Mouse (Mus musculus): Measurements from ENCODE around the gene Dnah11. TPM values are rescaled to one million over a fixed set of nuclear protein-coding genes. Genes with fewer than 3 reads are reported as not detected.

Dnah11 gene
- polyA plus RNA-seq, 1 experiment from 2014 or later: 0.04 TPM

- WGBS: 35% methylated on average over 6 of the region's 6 CpGs
- Histone ChIP-seq H3K9me3 (no peaks in the 10 kb centered on the region), H3K4me3 (no peak overlapping the region), H3K27me3 (no peaks in the 10 kb centered on the region), H3K4me2 (replicated peaks) (no peak overlapping the region), H3K27ac (no peak overlapping the region), H3K4me1 (no peaks in the 10 kb centered on the region), H3K9ac (no peak overlapping the region), H3K36me3 (no peaks in the 10 kb centered on the region)
- ATAC-seq (ENCODE audit: insufficient number of reproducible peaks, insufficient read depth, low FRiP score, low TSS enrichment): no peak
Measured at GRCm38 (mm10) chr12:117853316-117853715, 345.5 kb downstream of the Dnah11 start.

- Histone ChIP-seq H3K4me2 (replicated peaks) (no peak overlapping the region), H3K9ac (no peak overlapping the region), H3K9me3 (no peaks in the 10 kb centered on the region), H3K36me3 (no peaks in the 10 kb centered on the region), H3K4me3 (no peak overlapping the region), H3K4me1 (no peaks in the 10 kb centered on the region), H3K27ac (no peak overlapping the region), H3K27me3 (no peaks in the 10 kb centered on the region)
- 51% methylated on average over 10 of the region's 10 CpGs for WGBS
- ATAC-seq (ENCODE audit: insufficient number of reproducible peaks, insufficient read depth, low FRiP score, low TSS enrichment): no peak
Measured at GRCm38 (mm10) chr12:117850472-117850871, 348.4 kb downstream of the Dnah11 start.

- 0 out of 2 replicates have a peak, but pooled peaks cover 6% of the 10 kb centered on the region for H3K4me1 ChIP-seq
- 92% methylated on average over 6 of the region's 6 CpGs for WGBS
- no peak overlapping the region for H3K27ac ChIP-seq
- H3K4me2 ChIP-seq (replicated peaks): no peak overlapping the region
- H3K27me3 ChIP-seq: no peaks in the 10 kb centered on the region
- H3K9ac ChIP-seq: no peak overlapping the region
- H3K4me3 ChIP-seq: no peak overlapping the region
- no peak for ATAC-seq (ENCODE audit: insufficient number of reproducible peaks, insufficient read depth, low FRiP score, low TSS enrichment)
- no peaks in the 10 kb centered on the region for H3K36me3 ChIP-seq
- H3K9me3 ChIP-seq: no peaks in the 10 kb centered on the region
Measured at GRCm38 (mm10) chr12:117848621-117849020, 350.2 kb downstream of the Dnah11 start.

GRCm38 (mm10) chr12:117844917-117845316 is 353.9 kb downstream of the Dnah11 start:
- H3K4me1 ChIP-seq: 0 out of 2 replicates have a peak, but pooled peaks cover 6% of the 10 kb centered on the region
- no peaks in the 10 kb centered on the region for H3K9me3 ChIP-seq
- ATAC-seq (ENCODE audit: insufficient number of reproducible peaks, insufficient read depth, low FRiP score, low TSS enrichment): no peak
- H3K27me3 ChIP-seq: no peaks in the 10 kb centered on the region
- peak overlapping the region; percentile 75 for H3K4me2 ChIP-seq (replicated peaks)
- 17% methylated on average over 2 of the region's 2 CpGs for WGBS
- no peaks in the 10 kb centered on the region for H3K36me3 ChIP-seq
- H3K9ac ChIP-seq: no peak overlapping the region; the same call in 1 of the 2 replicates
- no peak overlapping the region for H3K27ac ChIP-seq
- H3K4me3 ChIP-seq: peak overlapping the region; percentile 76

- WGBS: under 1% methylated on average over 15 of the region's 15 CpGs
- Histone ChIP-seq H3K27ac (peak overlapping the region; percentile 90; the same call in 1 of the 2 replicates), H3K4me1 (0 out of 2 replicates have a peak, but pooled peaks cover 6% of the 10 kb centered on the region), H3K36me3 (no peaks in the 10 kb centered on the region), H3K9ac (peak overlapping the region; percentile 81), H3K4me2 (replicated peaks) (peak overlapping the region; percentile 75), H3K9me3 (no peaks in the 10 kb centered on the region), H3K27me3 (no peaks in the 10 kb centered on the region), H3K4me3 (peak overlapping the region; percentile 76)
- peak; percentile 79 for ATAC-seq (ENCODE audit: insufficient number of reproducible peaks, insufficient read depth, low FRiP score, low TSS enrichment)
Measured at GRCm38 (mm10) chr12:117844075-117844408, 354.8 kb downstream of the Dnah11 start.

GRCm38 (mm10) chr12:117843302-117844074 is 355.4 kb downstream of the Dnah11 start:
- peak; percentile 94 for ATAC-seq (ENCODE audit: insufficient number of reproducible peaks, insufficient read depth, low FRiP score, low TSS enrichment)

GRCm38 (mm10) chr12:117842676-117843075 is 356.2 kb downstream of the Dnah11 start:
- no peak overlapping the region for H3K4me3 ChIP-seq
- H3K27ac ChIP-seq: no peak overlapping the region
- WGBS: 76% methylated on average over 1 of the region's 1 CpGs
- H3K4me1 ChIP-seq: 0 out of 2 replicates have a peak, but pooled peaks cover 6% of the 10 kb centered on the region
- no peaks in the 10 kb centered on the region for H3K9me3 ChIP-seq
- H3K4me2 ChIP-seq (replicated peaks): no peak overlapping the region; the same call in 1 of the 2 replicates
- no peaks in the 10 kb centered on the region for H3K27me3 ChIP-seq
- H3K9ac ChIP-seq: no peak overlapping the region
- ATAC-seq (ENCODE audit: insufficient number of reproducible peaks, insufficient read depth, low FRiP score, low TSS enrichment): no peak
- no peaks in the 10 kb centered on the region for H3K36me3 ChIP-seq

More at GRCm38 (mm10) chr12:117843302-117844074, 355.4 kb downstream of the Dnah11 start:
- Histone ChIP-seq H3K4me3 (peak overlapping the region; percentile 76), H3K27ac (peak overlapping the region; percentile 90), H3K4me2 (replicated peaks) (peak overlapping the region; percentile 75), H3K4me1 (0 out of 2 replicates have a peak, but pooled peaks cover 6% of the 10 kb centered on the region), H3K36me3 (no peaks in the 10 kb centered on the region), H3K9me3 (no peaks in the 10 kb centered on the region), H3K9ac (peak overlapping the region; percentile 81), H3K27me3 (no peaks in the 10 kb centered on the region)
- WGBS: under 1% methylated on average over 75 of the region's 75 CpGs

GRCm38 (mm10) chr12:117840705-117841104 is 358.1 kb downstream of the Dnah11 start:
- Histone ChIP-seq H3K4me1 (0 out of 2 replicates have a peak, but pooled peaks cover 6% of the 10 kb centered on the region), H3K27ac (no peak overlapping the region), H3K9me3 (no peaks in the 10 kb centered on the region), H3K9ac (no peak overlapping the region), H3K4me2 (replicated peaks) (no peak overlapping the region), H3K36me3 (no peaks in the 10 kb centered on the region), H3K4me3 (no peak overlapping the region), H3K27me3 (no peaks in the 10 kb centered on the region)
- WGBS: 82% methylated on average over 1 of the region's 1 CpGs
- no peak for ATAC-seq (ENCODE audit: insufficient number of reproducible peaks, insufficient read depth, low FRiP score, low TSS enrichment)

GRCm38 (mm10) chr12:117837376-117837775 is 361.5 kb downstream of the Dnah11 start:
- WGBS: 88% methylated on average over 4 of the region's 4 CpGs
- H3K9me3 ChIP-seq: no peaks in the 10 kb centered on the region
- no peak for ATAC-seq (ENCODE audit: insufficient number of reproducible peaks, insufficient read depth, low FRiP score, low TSS enrichment)
- no peak overlapping the region for H3K9ac ChIP-seq
- no peak overlapping the region for H3K27ac ChIP-seq
- H3K4me2 ChIP-seq (replicated peaks): no peak overlapping the region
- no peak overlapping the region for H3K4me3 ChIP-seq
- no peaks in the 10 kb centered on the region for H3K27me3 ChIP-seq
- H3K4me1 ChIP-seq: no peaks in the 10 kb centered on the region
- no peaks in the 10 kb centered on the region for H3K36me3 ChIP-seq

- ATAC-seq (ENCODE audit: insufficient number of reproducible peaks, insufficient read depth, low FRiP score, low TSS enrichment): no peak
- Histone ChIP-seq H3K36me3 (no peaks in the 10 kb centered on the region), H3K27ac (no peak overlapping the region), H3K9me3 (no peaks in the 10 kb centered on the region), H3K4me1 (no peaks in the 10 kb centered on the region), H3K4me3 (no peak overlapping the region), H3K27me3 (no peaks in the 10 kb centered on the region), H3K9ac (no peak overlapping the region), H3K4me2 (replicated peaks) (no peak overlapping the region)
- 64% methylated on average over 10 of the region's 10 CpGs for WGBS
Measured at GRCm38 (mm10) chr12:117835371-117835770, 363.5 kb downstream of the Dnah11 start.

- H3K27ac ChIP-seq: no peak overlapping the region
- no peak for ATAC-seq (ENCODE audit: insufficient number of reproducible peaks, insufficient read depth, low FRiP score, low TSS enrichment)
- no peak overlapping the region for H3K4me2 ChIP-seq (replicated peaks)
- no peaks in the 10 kb centered on the region for H3K9me3 ChIP-seq
- 80% methylated on average over 2 of the region's 2 CpGs for WGBS
- no peak overlapping the region for H3K9ac ChIP-seq
- H3K4me3 ChIP-seq: no peak overlapping the region
- no peaks in the 10 kb centered on the region for H3K27me3 ChIP-seq
- H3K4me1 ChIP-seq: no peaks in the 10 kb centered on the region
- no peaks in the 10 kb centered on the region for H3K36me3 ChIP-seq
Measured at GRCm38 (mm10) chr12:117834652-117835051, 364.2 kb downstream of the Dnah11 start.

- Histone ChIP-seq H3K4me2 (replicated peaks) (no peak overlapping the region), H3K27ac (no peak overlapping the region), H3K9me3 (no peaks in the 10 kb centered on the region), H3K4me1 (no peaks in the 10 kb centered on the region), H3K27me3 (no peaks in the 10 kb centered on the region), H3K36me3 (no peaks in the 10 kb centered on the region), H3K9ac (no peak overlapping the region), H3K4me3 (no peak overlapping the region)
- WGBS: 37% methylated on average over 5 of the region's 5 CpGs
- no peak for ATAC-seq (ENCODE audit: insufficient number of reproducible peaks, insufficient read depth, low FRiP score, low TSS enrichment)
Measured at GRCm38 (mm10) chr12:117832190-117832589, 366.7 kb downstream of the Dnah11 start.
